Mouse (Mus musculus) hindbrain, embryonic 13.5 days (tissue): ENCODE data around the gene Myh8. TPM values are rescaled to one million over a fixed set of nuclear protein-coding genes. Genes with fewer than 3 reads are reported as not detected.

Source experiments
- ATAC-seq: fragments of 200-750 bp; cut with Nextera tagmentation; 2 replicates; pipeline ENCODE4 v1.8.0; 2017; ENCODE audit warnings: moderate TSS enrichment; ENCODE audit not compliant: low FRiP score
- H3K27ac ChIP-seq: fragments of 300-500 bp; sonication (generic); 2 replicates; pipeline ENCODE4 v1.5.1; 2015; ENCODE audit warnings: inconsistent platforms, mild to moderate bottlenecking, moderate library complexity
- H3K27me3 ChIP-seq: fragments of 300-500 bp; sonication (generic); 2 replicates; pipeline ENCODE4 v1.6.1; 2015; ENCODE audit warnings: mild to moderate bottlenecking, inconsistent platforms
- H3K36me3 ChIP-seq: fragments of 300-500 bp; sonication (generic); 2 replicates; pipeline ENCODE4 v1.6.1; 2015; ENCODE audit warnings: mild to moderate bottlenecking, inconsistent platforms
- H3K4me1 ChIP-seq: fragments of 300-500 bp; sonication (generic); replicated peaks from 2 replicates; pipeline ENCODE4 v1.6.1; 2015; ENCODE audit warnings: inconsistent platforms
- H3K4me2 ChIP-seq: fragments of 300-500 bp; sonication (generic); 2 replicates; pipeline ENCODE4 v1.6.1; 2015; ENCODE audit warnings: inconsistent platforms, mild to moderate bottlenecking, moderate library complexity
- H3K4me3 ChIP-seq: fragments of 300-500 bp; sonication (generic); 2 replicates; pipeline ENCODE4 v1.5.1; 2015; ENCODE audit warnings: mild to moderate bottlenecking, inconsistent platforms
- H3K9ac ChIP-seq: fragments of 300-500 bp; sonication (generic); 2 replicates; pipeline ENCODE4 v1.6.1; 2015; ENCODE audit warnings: mild to moderate bottlenecking, inconsistent platforms
- H3K9me3 ChIP-seq: fragments of 300-500 bp; sonication (generic); 2 replicates; pipeline ENCODE4 v1.6.1; 2016; ENCODE audit warnings: inconsistent platforms
- WGBS: fragments of 180-500 bp; shearing (Covaris S2); methylation state at CpG from one replicate; pipeline ENCODE4 v1.1.7; 2015; 5-methylcytosine and 5-hydroxymethylcytosine counted together
- polyA plus RNA-seq: library from polyadenylated mRNA; unstranded; fragments of >200 nt; fragmentation: Nextera tagmentation; extraction: Ambion mirVana; gene quantifications from 2 replicates; pipeline ENCODE4 v1.2.1, GENCODE M21; 2015

The Myh8 gene
- polyA plus RNA-seq = 0.84 and 2.5 TPM in 2 replicates

DNA sequence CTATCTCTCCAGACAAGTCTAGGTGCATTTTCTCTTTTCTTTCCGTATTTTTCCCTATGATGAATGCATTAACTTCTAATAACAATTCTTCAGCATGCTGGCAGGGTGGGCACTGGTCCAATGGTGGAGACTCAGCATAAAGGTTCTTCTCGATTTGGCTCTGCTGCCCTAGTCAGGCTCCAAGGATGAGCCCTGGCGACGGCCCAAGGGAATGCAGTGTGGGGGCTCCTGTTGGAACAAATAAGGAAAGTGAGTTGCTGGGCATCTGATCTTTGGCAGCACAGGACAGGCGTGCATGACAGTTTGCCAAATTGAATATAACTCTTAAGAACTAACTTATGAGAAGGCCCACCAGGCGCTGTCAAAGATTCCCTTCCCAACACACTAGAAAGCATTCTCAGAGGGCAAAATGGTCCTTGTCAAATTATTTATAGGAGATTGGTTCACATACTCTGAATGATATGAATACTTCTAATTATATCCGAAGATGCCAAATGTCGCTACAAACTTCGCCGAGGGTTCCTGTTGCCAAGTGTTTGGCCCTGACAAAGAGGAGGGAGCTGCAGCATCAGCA is at the start of gene Myh8:
Gene Myh8, plus strand, starts transcription at position 524 of the 574 bp plus-strand sequence.
- no peaks in the 10 kb centered on the region; the same call in 1 of the 2 replicates for H3K4me1 ChIP-seq
- no peak for ATAC-seq
- H3K4me3 ChIP-seq = no peak within 1 kb of the TSS
- no peak within 1 kb of the TSS for H3K4me2 ChIP-seq
- no peaks in the 10 kb centered on the region for H3K9me3 ChIP-seq
- H3K27me3 ChIP-seq = no peaks in the 10 kb centered on the region
- no peak within 1 kb of the TSS for H3K27ac ChIP-seq
- WGBS = 74% methylated on average over 10 of the region's 10 CpGs
- no peaks in the 10 kb centered on the region for H3K36me3 ChIP-seq
- no peak within 1 kb of the TSS for H3K9ac ChIP-seq

DNA sequence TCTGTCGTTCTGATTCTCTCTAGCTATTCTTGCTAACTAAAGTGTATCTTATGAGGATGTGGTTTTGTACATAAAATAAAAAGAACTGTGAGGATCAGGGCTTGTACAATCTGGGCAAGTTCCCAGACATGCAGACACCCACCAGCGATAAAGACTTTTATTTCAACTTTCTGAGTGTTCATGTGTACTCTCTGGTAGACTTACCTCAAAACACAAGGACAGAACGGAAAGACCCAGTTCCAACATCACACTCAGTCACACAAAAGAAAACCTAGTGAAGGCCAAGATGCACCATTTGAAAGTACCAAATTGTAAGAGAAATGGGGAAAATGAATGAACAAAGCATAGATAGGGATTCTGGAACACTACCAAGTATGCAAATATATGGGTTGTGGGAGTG is 48.2 kb upstream of the Myh8 start:
- Histone ChIP-seq H3K27me3 (no peaks in the 10 kb centered on the region), H3K27ac (no peak overlapping the region), H3K9ac (no peak overlapping the region), H3K4me1 (no peaks in the 10 kb centered on the region), H3K9me3 (no peaks in the 10 kb centered on the region), H3K4me2 (no peak overlapping the region), H3K4me3 (no peak overlapping the region), H3K36me3 (no peaks in the 10 kb centered on the region)
- ATAC-seq = no peak
- 92% methylated on average over 3 of the region's 3 CpGs for WGBS

DNA sequence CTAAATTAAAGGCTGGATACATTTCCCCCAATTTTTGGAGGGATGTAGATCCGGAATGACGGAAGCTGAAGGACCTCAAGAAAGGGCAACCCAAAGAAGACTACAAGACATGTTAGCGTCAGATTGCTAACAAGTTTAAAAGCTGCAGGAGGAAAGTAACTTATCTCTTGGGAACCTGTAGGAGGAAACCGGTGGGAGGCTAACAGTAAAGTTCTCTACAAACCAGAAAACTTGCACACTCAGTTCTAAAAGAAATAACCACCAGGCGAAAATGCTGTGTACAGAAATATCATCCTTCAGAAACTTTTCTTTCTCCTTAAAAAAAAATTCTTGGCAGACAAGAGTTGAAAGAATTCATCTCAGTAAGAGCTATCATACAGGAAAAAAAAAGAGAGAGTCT is 47.8 kb upstream of the Myh8 start:
- ATAC-seq = no peak
- Histone ChIP-seq H3K9ac (no peak overlapping the region), H3K36me3 (no peaks in the 10 kb centered on the region), H3K9me3 (no peaks in the 10 kb centered on the region), H3K4me2 (no peak overlapping the region), H3K27ac (no peak overlapping the region), H3K4me1 (no peaks in the 10 kb centered on the region), H3K4me3 (no peak overlapping the region), H3K27me3 (no peaks in the 10 kb centered on the region)
- WGBS = 91% methylated on average over 5 of the region's 5 CpGs

DNA sequence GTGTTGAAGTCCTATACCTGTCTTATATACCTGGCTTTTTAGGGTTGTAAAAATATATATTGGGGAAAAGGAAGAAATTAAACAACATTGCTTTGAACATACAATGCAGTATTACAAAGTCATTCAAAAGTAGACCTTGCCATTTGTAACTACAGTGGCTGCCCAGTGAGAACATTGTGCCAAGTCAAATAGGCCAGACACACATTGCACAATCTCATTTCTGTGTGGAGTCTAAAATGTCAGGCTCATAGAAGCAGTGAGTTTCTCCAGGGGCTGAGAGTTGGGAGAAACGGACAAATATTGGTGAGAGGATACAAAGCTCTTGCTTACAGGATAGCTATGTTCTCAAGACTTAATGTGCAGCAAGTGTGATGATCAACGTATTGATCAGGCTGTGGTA is 47.0 kb upstream of the Myh8 start:
- Histone ChIP-seq H3K27ac (no peak overlapping the region), H3K4me2 (no peak overlapping the region), H3K4me3 (no peak overlapping the region), H3K9me3 (no peaks in the 10 kb centered on the region), H3K27me3 (no peaks in the 10 kb centered on the region), H3K4me1 (no peaks in the 10 kb centered on the region), H3K36me3 (no peaks in the 10 kb centered on the region), H3K9ac (no peak overlapping the region)
- WGBS = 87% methylated on average over 2 of the region's 2 CpGs
- no peak for ATAC-seq

- 62% methylated on average over 5 of the region's 5 CpGs for WGBS
- no peak for ATAC-seq
- Histone ChIP-seq H3K4me3 (no peak overlapping the region), H3K4me2 (no peak overlapping the region), H3K36me3 (no peaks in the 10 kb centered on the region), H3K27me3 (no peaks in the 10 kb centered on the region), H3K4me1 (no peaks in the 10 kb centered on the region), H3K9me3 (no peaks in the 10 kb centered on the region), H3K27ac (no peak overlapping the region), H3K9ac (no peak overlapping the region)
These were observed 41.1 kb upstream of the Myh8 start for GRCm38 (mm10) chr11:67235639-67236358.

- WGBS = 92% methylated on average over 9 of the region's 9 CpGs
- no peaks in the 10 kb centered on the region for H3K9me3 ChIP-seq
- no peaks in the 10 kb centered on the region for H3K27me3 ChIP-seq
- H3K36me3 ChIP-seq = no peaks in the 10 kb centered on the region
- H3K4me2 ChIP-seq = no peak overlapping the region
- no peak overlapping the region for H3K9ac ChIP-seq
- no peaks in the 10 kb centered on the region for H3K4me1 ChIP-seq
- ATAC-seq = no peak
- no peak overlapping the region for H3K27ac ChIP-seq
- no peak overlapping the region for H3K4me3 ChIP-seq
These were observed 40.1 kb upstream of the Myh8 start for GRCm38 (mm10) chr11:67236799-67237198.

DNA sequence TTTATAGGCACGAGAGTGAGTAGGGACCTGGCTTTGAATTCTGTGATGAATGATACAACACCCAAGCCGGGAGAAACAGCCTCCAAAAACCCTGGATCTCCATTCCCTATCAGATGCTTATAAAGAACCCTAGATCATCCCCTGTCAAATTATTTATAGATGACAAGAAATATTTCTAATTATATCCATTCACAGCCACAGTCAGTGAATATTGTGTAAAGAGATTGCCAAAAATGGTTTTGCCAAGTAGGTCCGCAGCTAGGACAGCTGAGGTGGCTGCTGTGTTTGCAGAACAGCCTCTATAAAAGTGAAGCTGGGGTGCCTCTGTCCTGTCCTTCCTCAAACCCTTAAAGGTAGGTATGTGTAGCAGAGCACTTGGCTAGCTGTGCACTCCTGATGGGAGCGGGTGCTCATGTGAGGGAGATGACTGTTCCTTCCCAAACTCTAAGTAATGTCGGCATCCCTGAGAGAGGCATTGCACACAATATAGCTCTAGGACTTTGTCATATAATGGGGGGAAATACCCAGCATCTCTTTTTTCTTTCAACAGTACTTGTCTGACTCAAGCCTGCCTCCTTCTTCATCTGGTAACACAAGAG is 39.3 kb upstream of the Myh8 start, which contains the start of gene Myh4:
Gene Myh4, plus strand, starts transcription at position 549 of the 599 bp plus-strand sequence.
- no peak within 1 kb of the TSS for H3K27ac ChIP-seq
- no peaks in the 10 kb centered on the region for H3K4me1 ChIP-seq
- no peaks in the 10 kb centered on the region for H3K9me3 ChIP-seq
- no peak within 1 kb of the TSS for H3K9ac ChIP-seq
- no peaks in the 10 kb centered on the region for H3K36me3 ChIP-seq
- WGBS = 81% methylated on average over 5 of the region's 5 CpGs
- no peak within 1 kb of the TSS for H3K4me3 ChIP-seq
- no peak for ATAC-seq
- H3K4me2 ChIP-seq = no peak within 1 kb of the TSS
- H3K27me3 ChIP-seq = no peaks in the 10 kb centered on the region

DNA sequence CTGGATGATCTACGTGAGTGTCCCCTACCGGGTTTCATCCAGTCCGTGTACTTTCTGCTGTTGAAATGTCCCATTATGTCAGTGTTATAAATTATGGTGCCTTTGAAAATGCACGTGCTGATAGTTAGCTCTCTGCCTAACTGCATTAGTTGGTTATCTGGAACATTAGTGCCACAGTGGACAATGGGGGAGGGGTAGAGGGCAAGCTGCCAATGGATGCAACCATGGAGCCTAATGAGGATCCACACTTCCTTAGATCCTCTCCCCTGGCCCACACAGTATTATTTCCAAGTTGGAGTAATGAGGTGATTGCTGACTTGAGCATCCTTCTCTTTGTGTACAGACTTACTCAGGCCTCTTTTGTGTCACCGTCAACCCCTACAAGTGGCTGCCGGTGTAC is 35.9 kb upstream of the Myh8 start:
- 89% methylated on average over 6 of the region's 6 CpGs for WGBS
- H3K4me3 ChIP-seq = no peak overlapping the region
- H3K9ac ChIP-seq = no peak overlapping the region
- no peaks in the 10 kb centered on the region for H3K27me3 ChIP-seq
- no peaks in the 10 kb centered on the region for H3K4me1 ChIP-seq
- H3K27ac ChIP-seq = no peak overlapping the region
- ATAC-seq = no peak
- no peak overlapping the region for H3K4me2 ChIP-seq
- H3K9me3 ChIP-seq = no peaks in the 10 kb centered on the region
- H3K36me3 ChIP-seq = no peaks in the 10 kb centered on the region

DNA sequence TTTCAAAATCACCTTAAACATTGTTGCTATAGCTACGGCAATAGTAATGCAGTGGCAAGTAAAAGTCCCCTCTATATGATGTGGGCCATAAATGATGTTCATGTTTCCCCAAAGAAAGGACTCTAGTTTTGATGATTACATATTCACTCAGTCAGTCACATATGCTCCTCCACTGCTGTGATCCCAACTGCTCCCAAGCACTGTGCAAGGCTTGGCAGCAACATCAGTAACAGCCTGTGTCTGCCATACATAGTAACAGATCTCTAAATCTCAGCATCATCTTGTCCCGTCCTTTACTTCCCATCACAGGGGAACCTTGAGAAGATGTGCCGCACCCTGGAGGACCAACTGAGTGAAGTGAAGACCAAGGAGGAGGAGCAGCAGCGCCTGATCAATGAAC is 23.2 kb upstream of the Myh8 start:
- H3K4me1 ChIP-seq = no peaks in the 10 kb centered on the region
- H3K4me3 ChIP-seq = no peak overlapping the region
- H3K36me3 ChIP-seq = no peaks in the 10 kb centered on the region
- H3K27ac ChIP-seq = no peak overlapping the region
- ATAC-seq = no peak
- no peak overlapping the region for H3K9ac ChIP-seq
- no peaks in the 10 kb centered on the region for H3K9me3 ChIP-seq
- no peak overlapping the region for H3K4me2 ChIP-seq
- 93% methylated on average over 4 of the region's 4 CpGs for whole genome bisulfite sequencing
- H3K27me3 ChIP-seq = no peaks in the 10 kb centered on the region; the same call in 1 of the 2 replicates

DNA sequence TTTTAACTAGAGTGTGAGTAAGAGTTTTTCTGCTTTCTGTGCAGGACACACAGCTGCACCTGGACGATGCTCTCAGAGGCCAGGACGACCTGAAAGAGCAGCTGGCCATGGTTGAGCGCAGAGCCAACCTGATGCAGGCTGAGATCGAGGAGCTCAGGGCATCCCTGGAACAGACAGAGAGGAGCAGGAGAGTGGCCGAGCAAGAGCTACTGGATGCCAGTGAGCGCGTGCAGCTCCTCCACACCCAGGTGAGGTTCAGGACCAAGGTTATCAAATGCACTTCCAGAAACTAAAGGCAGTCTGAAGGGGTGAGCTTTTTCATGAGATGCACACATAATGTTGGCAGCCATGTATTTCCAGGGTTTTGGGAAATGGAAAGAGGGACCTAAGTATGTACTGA is 19.9 kb upstream of the Myh8 start:
- Histone ChIP-seq H3K9me3 (no peaks in the 10 kb centered on the region), H3K4me2 (no peak overlapping the region), H3K4me1 (no peaks in the 10 kb centered on the region), H3K4me3 (no peak overlapping the region), H3K9ac (no peak overlapping the region), H3K36me3 (no peaks in the 10 kb centered on the region), H3K27ac (no peak overlapping the region), H3K27me3 (no peaks in the 10 kb centered on the region; the same call in 1 of the 2 replicates)
- WGBS = 90% methylated on average over 7 of the region's 7 CpGs
- ATAC-seq = no peak

DNA sequence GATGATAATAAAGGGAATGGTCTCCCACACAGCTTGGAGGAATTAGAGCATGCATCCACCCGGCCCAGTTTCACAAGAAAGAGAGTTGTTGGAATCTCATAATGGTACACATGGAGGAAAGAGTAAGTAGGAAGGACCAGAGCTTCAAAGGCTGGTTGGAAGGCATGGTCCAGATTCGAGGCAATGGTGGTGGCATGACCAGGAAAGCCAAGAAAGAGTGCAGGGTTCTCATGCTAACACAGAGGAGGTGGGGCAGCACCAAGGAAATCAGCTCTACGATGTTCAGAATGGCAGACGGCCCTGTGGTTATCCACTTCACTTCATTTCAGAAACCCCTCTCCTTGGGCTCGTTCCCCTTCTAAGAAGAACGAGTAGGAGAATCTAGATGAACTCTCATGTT is 16.0 kb upstream of the Myh8 start:
- H3K4me3 ChIP-seq = no peak overlapping the region
- no peaks in the 10 kb centered on the region for H3K9me3 ChIP-seq
- no peak for ATAC-seq
- WGBS = 87% methylated on average over 6 of the region's 6 CpGs
- H3K9ac ChIP-seq = no peak overlapping the region
- no peaks in the 10 kb centered on the region for H3K4me1 ChIP-seq
- no peak overlapping the region for H3K27ac ChIP-seq
- no peaks in the 10 kb centered on the region for H3K27me3 ChIP-seq
- H3K36me3 ChIP-seq = no peaks in the 10 kb centered on the region
- H3K4me2 ChIP-seq = no peak overlapping the region

DNA sequence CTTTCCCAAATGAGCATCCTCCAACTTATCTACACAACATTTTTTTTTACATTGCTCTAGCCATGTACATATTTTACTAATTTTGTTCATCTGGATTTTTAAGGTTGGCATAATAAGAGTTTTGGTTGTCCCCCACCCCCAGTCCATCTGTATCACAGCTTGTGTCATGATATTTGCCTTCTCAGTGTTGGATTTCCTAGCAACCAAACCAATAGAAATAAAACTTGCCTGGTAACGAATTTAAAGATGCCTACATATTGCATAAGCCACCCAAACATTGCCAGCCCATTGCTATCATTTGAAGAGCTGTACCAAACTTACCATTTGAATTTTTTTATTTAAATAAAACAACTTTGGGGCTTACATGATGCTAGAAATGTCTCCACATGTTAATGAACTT is 16.5 kb downstream of the Myh8 start:
- Histone ChIP-seq H3K9me3 (no peaks in the 10 kb centered on the region), H3K4me1 (no peaks in the 10 kb centered on the region), H3K4me3 (no peak overlapping the region), H3K9ac (no peak overlapping the region), H3K27me3 (no peaks in the 10 kb centered on the region), H3K27ac (no peak overlapping the region), H3K36me3 (no peaks in the 10 kb centered on the region), H3K4me2 (no peak overlapping the region)
- no peak for ATAC-seq
- whole genome bisulfite sequencing = 85% methylated on average over 1 of the region's 1 CpGs
